Mouse (Mus musculus): ENCODE results near the gene Slc44a3. TPM values are rescaled to one million over a fixed set of nuclear protein-coding genes. Genes with fewer than 3 reads are reported as not detected.

The Slc44a3 gene
- 0.51 and 1.1 TPM in 2 replicates for polyA plus RNA-seq (2014; fragmentation: Nextera tagmentation; extraction: Ambion mirVana)

DNA sequence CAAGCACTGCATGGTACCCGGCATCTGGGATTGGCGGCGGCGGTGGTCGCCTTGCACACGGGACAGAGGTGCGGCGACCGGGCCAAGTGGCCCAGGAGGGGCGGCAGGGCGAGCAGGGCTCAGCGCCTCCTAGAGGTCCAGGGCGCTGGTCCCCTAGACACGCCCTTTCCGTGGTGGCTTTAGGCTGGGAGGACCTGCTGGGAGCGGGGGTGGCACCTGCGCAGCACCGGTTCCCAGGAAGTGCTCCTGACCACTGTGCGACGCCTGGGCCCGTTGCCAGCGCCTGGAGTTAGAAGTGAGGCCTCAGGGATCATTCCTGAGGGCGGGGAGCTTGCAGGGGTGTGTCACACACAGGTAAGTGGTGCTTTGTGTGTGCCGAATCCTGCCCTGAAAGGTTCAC, at the start of gene Slc44a3:
Slc44a3 (minus strand) TSS at position 229 of the 400 bp plus-strand sequence.
- ATAC-seq (ENCODE audit: low FRiP score) = peak; percentile 43; the same call in 1 of the 2 replicates
- peak within 1 kb of the TSS; percentile 49 for H3K4me2 ChIP-seq (replicated peaks)
- DNase-seq (ENCODE audit: low spot score) = no peak
- no peaks in the 10 kb centered on the region; the same call in 1 of the 2 replicates for H3K4me1 ChIP-seq (replicated peaks; ENCODE audit: control insufficient read depth, insufficient read depth, low read length)
- H3K9ac ChIP-seq = peak within 1 kb of the TSS; percentile 17; the same call in 1 of the 2 replicates
- H3K27ac ChIP-seq = no peak within 1 kb of the TSS
- peaks cover 13% of the 10 kb centered on the region; the same call in 1 of the 2 replicates for H3K27me3 ChIP-seq (ENCODE audit: control insufficient read depth, insufficient read depth, low read length)
- peak within 1 kb of the TSS; percentile 23 for H3K4me3 ChIP-seq (replicated peaks; ENCODE audit: low read length)
- 4% methylated on average over 24 of the region's 24 CpGs for WGBS
- no peaks in the 10 kb centered on the region for H3K36me3 ChIP-seq (replicated peaks; ENCODE audit: control insufficient read depth, insufficient read depth)
- no peaks in the 10 kb centered on the region for H3K9me3 ChIP-seq (ENCODE audit: control insufficient read depth, low read length)

DNA sequence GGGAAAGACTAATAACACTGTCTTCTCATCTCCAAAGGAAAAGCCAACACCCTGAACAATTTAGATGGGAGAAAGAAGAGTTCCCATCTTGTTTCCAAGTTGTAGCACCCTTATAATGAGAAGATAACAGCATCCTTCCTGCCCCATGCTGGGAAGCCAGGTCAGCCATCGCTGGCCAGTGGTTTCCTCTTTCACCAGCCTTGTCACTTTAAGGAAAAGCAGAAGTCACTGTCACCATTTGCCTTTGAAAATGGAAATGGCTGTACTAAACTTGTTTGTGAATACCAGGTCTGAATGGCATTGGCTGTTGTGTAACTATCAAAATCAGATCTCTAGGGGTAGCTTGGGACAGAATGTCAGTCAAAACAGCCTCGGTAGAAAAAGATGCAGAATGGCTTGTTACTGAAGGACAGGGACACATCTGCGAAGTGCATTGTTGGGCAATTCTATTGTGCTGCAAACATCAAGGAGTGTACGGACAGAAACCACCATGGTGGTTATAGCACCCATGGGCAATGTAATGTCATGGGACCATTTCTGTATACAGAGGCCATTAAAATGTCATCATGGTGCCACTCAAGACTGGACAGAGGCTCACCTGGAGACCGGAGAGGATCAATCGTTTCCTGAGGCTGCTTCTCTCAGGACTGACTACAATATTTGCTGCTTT, 47.8 kb upstream of the Slc44a3 start:
- no peak for ATAC-seq (ENCODE audit: low FRiP score)
- H3K4me3 ChIP-seq (replicated peaks; ENCODE audit: low read length) = no peak overlapping the region
- DNase-seq (ENCODE audit: low spot score) = no peak
- H3K4me2 ChIP-seq (replicated peaks) = no peak overlapping the region
- H3K27ac ChIP-seq = no peak overlapping the region
- H3K9me3 ChIP-seq (ENCODE audit: control insufficient read depth, low read length) = no peaks in the 10 kb centered on the region
- WGBS = 83% methylated on average over 6 of the region's 6 CpGs
- no peaks in the 10 kb centered on the region for H3K4me1 ChIP-seq (replicated peaks; ENCODE audit: control insufficient read depth, insufficient read depth, low read length)
- H3K27me3 ChIP-seq (ENCODE audit: control insufficient read depth, insufficient read depth, low read length) = no peaks in the 10 kb centered on the region
- no peaks in the 10 kb centered on the region for H3K36me3 ChIP-seq (replicated peaks; ENCODE audit: control insufficient read depth, insufficient read depth)
- no peak overlapping the region for H3K9ac ChIP-seq

DNA sequence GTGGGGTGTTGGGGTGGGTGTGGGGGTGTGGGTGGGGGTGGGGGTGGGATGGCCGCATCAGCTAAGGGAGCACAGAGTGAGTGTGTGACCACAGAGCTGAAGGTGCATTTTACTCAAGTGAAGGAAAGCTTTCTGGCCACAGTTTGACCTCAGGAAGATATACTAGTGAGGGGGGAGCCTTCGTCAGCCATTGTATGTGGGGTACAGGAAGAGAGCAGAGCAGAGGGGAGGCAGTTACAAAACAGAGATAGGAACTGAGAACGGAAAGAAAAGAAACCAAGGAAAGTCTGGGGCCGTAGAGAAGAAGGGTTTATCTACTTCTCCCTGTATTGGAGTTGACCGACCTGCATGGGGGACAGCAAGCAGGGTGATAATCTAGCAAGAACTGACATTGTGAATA, 47.2 kb upstream of the Slc44a3 start:
- Histone ChIP-seq H3K9ac (no peak overlapping the region), H3K27ac (no peak overlapping the region), H3K36me3 (replicated peaks; ENCODE audit: control insufficient read depth, insufficient read depth) (no peaks in the 10 kb centered on the region), H3K4me2 (replicated peaks) (no peak overlapping the region), H3K9me3 (ENCODE audit: control insufficient read depth, low read length) (no peaks in the 10 kb centered on the region), H3K4me1 (replicated peaks; ENCODE audit: control insufficient read depth, insufficient read depth, low read length) (no peaks in the 10 kb centered on the region), H3K27me3 (ENCODE audit: control insufficient read depth, insufficient read depth, low read length) (no peaks in the 10 kb centered on the region), H3K4me3 (replicated peaks; ENCODE audit: low read length) (no peak overlapping the region)
- no peak for DNase-seq (ENCODE audit: low spot score)
- 87% methylated on average over 5 of the region's 5 CpGs for WGBS
- ATAC-seq (ENCODE audit: low FRiP score) = no peak

DNA sequence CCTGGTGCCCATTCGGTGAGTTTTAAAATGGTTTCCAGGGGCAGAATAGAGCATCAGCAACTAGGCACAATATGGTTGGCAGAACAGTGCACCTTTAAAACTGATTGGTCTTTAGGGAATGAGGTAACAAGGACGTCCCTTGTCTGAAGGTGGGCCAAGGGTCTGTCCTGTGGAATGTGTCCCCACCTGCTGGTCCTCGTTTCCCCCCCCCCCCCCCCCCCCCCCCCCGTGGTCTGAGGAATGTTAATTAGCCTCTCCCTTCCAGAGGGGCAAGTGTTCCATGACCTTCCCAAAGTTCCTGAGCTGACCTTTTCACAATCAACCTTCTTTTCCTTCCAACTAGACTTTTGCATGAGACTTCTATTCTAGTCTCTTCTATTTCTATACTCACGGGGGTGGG, 46.5 kb upstream of the Slc44a3 start:
- Histone ChIP-seq H3K9ac (no peak overlapping the region), H3K4me1 (replicated peaks; ENCODE audit: control insufficient read depth, insufficient read depth, low read length) (no peaks in the 10 kb centered on the region), H3K4me3 (replicated peaks; ENCODE audit: low read length) (no peak overlapping the region), H3K4me2 (replicated peaks) (no peak overlapping the region), H3K27me3 (ENCODE audit: control insufficient read depth, insufficient read depth, low read length) (no peaks in the 10 kb centered on the region), H3K27ac (no peak overlapping the region), H3K36me3 (replicated peaks; ENCODE audit: control insufficient read depth, insufficient read depth) (no peaks in the 10 kb centered on the region), H3K9me3 (ENCODE audit: control insufficient read depth, low read length) (no peaks in the 10 kb centered on the region)
- no peak for ATAC-seq (ENCODE audit: low FRiP score)
- DNase-seq (ENCODE audit: low spot score) = no peak
- 64% methylated on average over 4 of the region's 5 CpGs for WGBS

DNA sequence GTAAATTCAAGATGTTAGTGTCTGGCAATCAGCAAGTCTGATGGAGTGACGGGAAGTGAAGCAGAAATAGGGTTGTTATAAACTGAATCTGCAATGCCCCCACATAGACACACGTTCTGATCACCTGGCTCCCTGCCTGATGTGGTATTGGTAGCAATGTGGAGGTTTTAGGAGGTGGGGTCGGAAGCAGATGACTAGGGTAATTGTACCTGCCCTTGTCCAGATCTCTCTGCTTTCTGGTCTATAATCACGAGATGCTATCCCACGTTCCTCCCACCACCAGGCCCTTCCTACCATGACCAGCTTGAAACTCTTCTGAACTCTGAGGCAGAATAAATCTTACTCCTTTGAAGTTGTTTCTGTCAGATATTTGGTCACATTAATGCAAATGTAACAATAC, 45.4 kb upstream of the Slc44a3 start:
- WGBS = 92% methylated on average over 5 of the region's 5 CpGs
- H3K4me2 ChIP-seq (replicated peaks) = no peak overlapping the region
- H3K9me3 ChIP-seq (ENCODE audit: control insufficient read depth, low read length) = no peaks in the 10 kb centered on the region
- H3K9ac ChIP-seq = no peak overlapping the region
- H3K36me3 ChIP-seq (replicated peaks; ENCODE audit: control insufficient read depth, insufficient read depth) = no peaks in the 10 kb centered on the region
- H3K4me3 ChIP-seq (replicated peaks; ENCODE audit: low read length) = no peak overlapping the region
- no peaks in the 10 kb centered on the region for H3K4me1 ChIP-seq (replicated peaks; ENCODE audit: control insufficient read depth, insufficient read depth, low read length)
- no peak for DNase-seq (ENCODE audit: low spot score)
- no peak overlapping the region for H3K27ac ChIP-seq
- H3K27me3 ChIP-seq (ENCODE audit: control insufficient read depth, insufficient read depth, low read length) = no peaks in the 10 kb centered on the region
- ATAC-seq (ENCODE audit: low FRiP score) = no peak

DNA sequence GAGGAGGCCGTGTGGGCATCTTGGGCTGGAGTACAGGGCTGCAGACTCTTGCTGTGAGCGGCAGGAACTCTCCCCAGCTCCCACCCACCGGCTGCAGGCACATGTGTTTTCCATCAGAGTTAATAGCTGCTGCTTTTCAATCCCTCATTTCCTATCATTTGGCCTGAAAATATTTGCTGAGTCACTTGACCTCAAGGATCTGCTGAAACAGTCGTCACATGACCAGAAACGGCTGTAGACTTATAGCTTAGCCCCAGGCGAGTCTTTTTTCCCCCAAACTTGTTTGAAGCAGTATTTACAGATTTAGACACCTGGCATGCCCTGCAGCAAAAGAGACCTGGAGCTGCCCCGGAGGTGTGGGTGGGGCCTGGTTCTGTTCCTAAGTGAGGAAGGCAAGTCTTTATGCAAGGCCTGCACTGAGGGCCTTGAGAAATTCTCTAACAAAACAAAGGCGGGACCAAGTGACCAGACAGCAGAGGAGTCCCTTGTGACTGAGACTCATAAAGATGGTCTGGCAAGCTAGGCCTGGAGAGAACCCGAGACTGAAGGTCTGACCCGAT, 44.9 kb upstream of the Slc44a3 start:
- no peak for DNase-seq (ENCODE audit: low spot score)
- 62% methylated on average over 10 of the region's 10 CpGs for WGBS
- H3K27me3 ChIP-seq (ENCODE audit: control insufficient read depth, insufficient read depth, low read length) = no peaks in the 10 kb centered on the region
- H3K27ac ChIP-seq = no peak overlapping the region
- H3K4me2 ChIP-seq (replicated peaks) = no peak overlapping the region
- H3K4me1 ChIP-seq (replicated peaks; ENCODE audit: control insufficient read depth, insufficient read depth, low read length) = no peaks in the 10 kb centered on the region
- ATAC-seq (ENCODE audit: low FRiP score) = no peak
- H3K9me3 ChIP-seq (ENCODE audit: control insufficient read depth, low read length) = no peaks in the 10 kb centered on the region
- H3K9ac ChIP-seq = no peak overlapping the region
- no peaks in the 10 kb centered on the region for H3K36me3 ChIP-seq (replicated peaks; ENCODE audit: control insufficient read depth, insufficient read depth)
- no peak overlapping the region for H3K4me3 ChIP-seq (replicated peaks; ENCODE audit: low read length)

DNA sequence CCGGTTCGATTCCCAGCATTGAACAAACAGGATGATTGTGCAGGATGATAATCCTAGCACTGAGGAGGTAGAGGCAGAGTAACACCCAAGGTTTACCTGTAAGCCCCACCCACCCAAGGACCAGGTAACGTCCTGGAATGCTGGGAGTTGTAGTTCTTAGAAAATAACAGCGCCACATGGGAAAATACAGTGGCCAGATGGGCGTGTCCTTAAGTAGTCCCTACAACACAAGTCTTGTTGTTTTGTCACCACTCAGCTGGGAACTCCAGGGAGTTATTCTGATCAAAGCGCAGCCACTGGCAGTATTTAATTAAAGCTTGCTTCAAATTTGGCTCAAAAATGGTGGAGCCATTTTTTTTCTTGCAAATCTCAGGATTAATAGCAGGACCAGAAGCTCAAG, 44.2 kb upstream of the Slc44a3 start:
- no peak overlapping the region for H3K9ac ChIP-seq
- WGBS = 60% methylated on average over 6 of the region's 6 CpGs
- H3K36me3 ChIP-seq (replicated peaks; ENCODE audit: control insufficient read depth, insufficient read depth) = no peaks in the 10 kb centered on the region
- ATAC-seq (ENCODE audit: low FRiP score) = no peak
- no peak overlapping the region for H3K4me3 ChIP-seq (replicated peaks; ENCODE audit: low read length)
- no peak for DNase-seq (ENCODE audit: low spot score)
- no peaks in the 10 kb centered on the region for H3K9me3 ChIP-seq (ENCODE audit: control insufficient read depth, low read length)
- no peaks in the 10 kb centered on the region for H3K27me3 ChIP-seq (ENCODE audit: control insufficient read depth, insufficient read depth, low read length)
- no peak overlapping the region for H3K27ac ChIP-seq
- no peaks in the 10 kb centered on the region for H3K4me1 ChIP-seq (replicated peaks; ENCODE audit: control insufficient read depth, insufficient read depth, low read length)
- H3K4me2 ChIP-seq (replicated peaks) = no peak overlapping the region

DNA sequence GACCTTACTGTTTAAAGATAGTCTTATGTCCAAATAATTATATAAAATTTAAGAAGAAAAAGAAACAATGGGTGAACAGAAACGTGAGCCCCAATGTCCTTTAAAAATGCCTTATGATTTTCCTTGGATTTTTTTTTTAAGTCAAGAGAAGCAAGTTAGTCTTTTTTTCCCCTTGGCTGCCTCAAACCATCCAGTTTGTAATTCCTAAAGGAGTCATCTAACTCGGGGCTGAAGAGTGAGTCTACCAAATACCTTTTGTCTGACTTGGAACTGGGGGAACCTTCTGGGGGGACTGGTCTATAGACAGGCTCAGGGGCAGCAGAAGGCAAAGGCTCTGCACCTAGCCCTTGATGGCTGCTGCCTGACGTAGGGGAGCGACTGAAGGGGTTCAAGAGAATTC, 42.2 kb upstream of the Slc44a3 start:
- H3K4me1 ChIP-seq (replicated peaks; ENCODE audit: control insufficient read depth, insufficient read depth, low read length) = no peaks in the 10 kb centered on the region
- WGBS = 87% methylated on average over 4 of the region's 4 CpGs
- no peak overlapping the region for H3K4me3 ChIP-seq (replicated peaks; ENCODE audit: low read length)
- ATAC-seq (ENCODE audit: low FRiP score) (no peak), DNase-seq (ENCODE audit: low spot score) (no peak)
- no peaks in the 10 kb centered on the region for H3K36me3 ChIP-seq (replicated peaks; ENCODE audit: control insufficient read depth, insufficient read depth)
- H3K9me3 ChIP-seq (ENCODE audit: control insufficient read depth, low read length) = no peaks in the 10 kb centered on the region
- no peak overlapping the region for H3K4me2 ChIP-seq (replicated peaks)
- H3K27me3 ChIP-seq (ENCODE audit: control insufficient read depth, insufficient read depth, low read length) = no peaks in the 10 kb centered on the region
- H3K9ac ChIP-seq = no peak overlapping the region
- no peak overlapping the region for H3K27ac ChIP-seq

DNA sequence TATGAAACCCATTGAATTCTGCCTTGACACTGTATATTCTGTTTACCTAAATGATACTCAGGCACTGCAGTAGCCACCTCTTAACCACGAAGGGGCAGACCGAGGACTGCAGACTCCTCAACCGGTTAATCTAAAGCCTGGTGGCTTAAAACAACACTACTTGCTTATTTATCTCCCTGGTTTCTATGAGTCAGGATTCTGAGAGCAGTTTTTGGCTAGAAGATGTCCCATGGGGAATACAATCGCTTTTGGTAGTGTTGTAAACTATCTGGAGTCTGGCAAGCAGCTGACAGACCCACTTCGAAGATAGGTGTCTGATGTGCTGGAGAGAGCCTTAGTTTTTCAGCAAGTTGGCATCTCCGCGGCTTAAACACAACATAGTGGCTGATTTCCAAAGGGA, 41.7 kb upstream of the Slc44a3 start:
- ATAC-seq (ENCODE audit: low FRiP score) = no peak
- 84% methylated on average over 7 of the region's 7 CpGs for WGBS

More for the DNA sequence above, 41.7 kb upstream of the Slc44a3 start:
- no peaks in the 10 kb centered on the region for H3K9me3 ChIP-seq (ENCODE audit: control insufficient read depth, low read length)
- H3K27ac ChIP-seq = no peak overlapping the region
- no peak for DNase-seq (ENCODE audit: low spot score)
- H3K9ac ChIP-seq = no peak overlapping the region
- no peak overlapping the region for H3K4me3 ChIP-seq (replicated peaks; ENCODE audit: low read length)
- H3K36me3 ChIP-seq (replicated peaks; ENCODE audit: control insufficient read depth, insufficient read depth) = no peaks in the 10 kb centered on the region
- no peaks in the 10 kb centered on the region for H3K27me3 ChIP-seq (ENCODE audit: control insufficient read depth, insufficient read depth, low read length)
- H3K4me1 ChIP-seq (replicated peaks; ENCODE audit: control insufficient read depth, insufficient read depth, low read length) = no peaks in the 10 kb centered on the region
- no peak overlapping the region for H3K4me2 ChIP-seq (replicated peaks)
